Mouse (Mus musculus) hindbrain, embryonic 14.5 days (tissue): ENCODE results near the gene Rad50. TPM values are rescaled to one million over a fixed set of nuclear protein-coding genes. Genes with fewer than 3 reads are reported as not detected.

Source experiments
- ATAC-seq: fragments of 200-750 bp; cut with Nextera tagmentation; 2 replicates; pipeline ENCODE4 v1.8.0; 2017; ENCODE audit warnings: moderate number of reproducible peaks, mild to moderate bottlenecking, moderate TSS enrichment, moderate library complexity; ENCODE audit not compliant: low FRiP score
- DNase-seq: peaks from one replicate; pipeline ENCODE4 v3.0.0-alpha.2; 2015; ENCODE audit warnings: low spot score
- H3K27ac ChIP-seq: fragments of 300-500 bp; sonication (generic); 2 replicates; pipeline ENCODE4 v1.5.1; 2014; ENCODE audit warnings: mild to moderate bottlenecking, moderate library complexity
- H3K27me3 ChIP-seq: fragments of 300-500 bp; sonication (generic); 2 replicates; pipeline ENCODE4 v1.6.1; 2014; ENCODE audit warnings: mild to moderate bottlenecking, low read length, mixed read lengths; ENCODE audit not compliant: control insufficient read depth, insufficient read depth
- H3K36me3 ChIP-seq: fragments of 300-500 bp; sonication (generic); replicated peaks from 2 replicates; pipeline ENCODE4 v1.6.1; 2014; ENCODE audit not compliant: control insufficient read depth, insufficient read depth
- H3K4me1 ChIP-seq: fragments of 300-500 bp; sonication (generic); replicated peaks from 2 replicates; pipeline ENCODE4 v1.6.1; 2014; ENCODE audit warnings: antibody characterized with exemption, low read length, mixed read lengths; ENCODE audit not compliant: control insufficient read depth, insufficient read depth
- H3K4me2 ChIP-seq: fragments of 300-500 bp; sonication (generic); replicated peaks from 2 replicates; pipeline ENCODE4 v1.6.1; 2014; ENCODE audit warnings: mild to moderate bottlenecking, moderate library complexity
- H3K4me3 ChIP-seq: fragments of 300-500 bp; sonication (generic); replicated peaks from 2 replicates; pipeline ENCODE4 v1.5.1; 2014; ENCODE audit warnings: mild to moderate bottlenecking, low read length
- H3K9ac ChIP-seq: fragments of 300-500 bp; sonication (generic); 2 replicates; pipeline ENCODE4 v1.6.1; 2014
- H3K9me3 ChIP-seq: fragments of 300-500 bp; sonication (generic); 2 replicates; pipeline ENCODE4 v1.6.1; 2016; ENCODE audit warnings: low read length; ENCODE audit not compliant: control insufficient read depth
- WGBS: fragments of 180-500 bp; shearing (Covaris S2); extraction: QIAGEN DNeasy Blood & Tissue Kit; methylation state at CpG from one replicate; pipeline ENCODE4 v1.1.7; 2014; 5-methylcytosine and 5-hydroxymethylcytosine counted together
- polyA plus RNA-seq: library from polyadenylated mRNA; unstranded; fragments of >200 nt; fragmentation: Nextera tagmentation; extraction: Ambion mirVana; gene quantifications from 2 replicates; pipeline ENCODE4 v1.2.1, GENCODE M21; 2014

The Rad50 gene
- polyA plus RNA-seq, 1 experiment from 2014 or later: 10.7 TPM

DNA sequence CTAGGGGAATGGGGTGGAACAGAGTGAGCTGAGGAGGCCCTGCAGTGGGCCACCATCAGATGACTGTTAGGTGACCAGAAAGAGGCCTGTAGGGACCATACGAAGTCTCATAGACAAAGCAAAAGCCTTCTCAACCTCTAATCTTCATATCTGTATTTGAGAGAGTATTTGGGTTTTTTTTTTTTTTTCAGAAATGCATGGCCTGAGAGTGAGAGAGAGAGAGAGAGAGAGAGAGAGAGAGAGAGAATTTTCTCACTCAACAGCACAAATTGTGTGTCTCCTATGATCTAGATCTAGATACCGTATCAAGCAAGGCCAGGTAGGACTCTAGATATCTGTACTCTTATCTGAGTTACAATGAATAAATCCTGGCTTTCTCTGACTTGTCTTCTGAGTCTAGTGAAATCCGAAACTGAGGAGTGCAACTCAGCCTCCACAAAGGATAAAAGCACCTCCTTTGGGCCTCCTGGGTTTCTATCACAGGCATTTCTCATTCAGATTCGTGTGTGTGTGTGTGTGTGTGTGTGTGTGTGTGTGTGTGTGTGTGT is 89.5 kb downstream of the Rad50 start:
- Histone ChIP-seq H3K4me3 (no peak overlapping the region), H3K4me1 (no peaks in the 10 kb centered on the region), H3K27me3 (no peaks in the 10 kb centered on the region), H3K36me3 (no peaks in the 10 kb centered on the region), H3K9ac (no peak overlapping the region), H3K27ac (no peak overlapping the region), H3K4me2 (no peak overlapping the region), H3K9me3 (no peaks in the 10 kb centered on the region)
- DNase-seq (no peak), ATAC-seq (no peak)
- WGBS: 68% methylated on average over 4 of the region's 4 CpGs

DNA sequence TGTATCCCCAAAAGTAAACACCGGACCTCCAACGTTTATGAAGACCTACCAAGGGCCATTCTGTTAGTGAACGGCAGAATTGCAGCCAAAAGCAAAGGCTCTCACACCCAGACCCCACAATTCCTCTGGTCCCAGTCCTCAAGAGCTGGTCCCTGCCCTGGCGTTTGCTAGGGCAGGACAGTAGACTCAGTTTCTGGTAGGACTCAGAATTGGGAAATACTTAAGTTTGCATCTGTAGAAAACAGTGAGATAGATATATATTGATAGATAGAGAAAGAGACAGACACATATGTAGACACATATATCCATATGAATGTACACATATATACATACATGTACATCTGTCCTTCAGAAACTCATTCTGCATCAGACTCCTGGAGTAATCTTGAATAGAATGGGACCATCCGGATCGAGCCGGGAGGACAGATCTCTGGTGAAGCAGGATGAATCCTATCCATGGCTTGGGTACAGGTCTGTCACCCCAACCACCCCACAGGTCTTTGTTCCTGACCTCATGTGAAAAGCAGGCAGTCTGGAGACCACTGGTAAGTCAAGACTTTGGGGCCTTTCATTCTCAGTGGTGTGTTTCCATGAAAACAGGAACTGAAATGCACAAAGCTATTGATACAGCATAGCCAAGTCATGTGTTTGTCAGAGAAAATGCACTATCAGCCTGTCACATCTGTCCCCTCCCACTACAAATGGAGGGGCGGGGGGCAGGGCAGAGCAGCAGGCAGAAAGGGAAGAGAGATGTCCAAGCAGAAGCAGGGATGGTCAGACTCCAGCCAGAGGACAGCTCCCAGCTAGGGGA is 90.2 kb downstream of the Rad50 start:
- Histone ChIP-seq H3K36me3 (no peaks in the 10 kb centered on the region), H3K27me3 (no peaks in the 10 kb centered on the region), H3K4me1 (no peaks in the 10 kb centered on the region), H3K4me2 (no peak overlapping the region), H3K27ac (no peak overlapping the region), H3K9me3 (no peaks in the 10 kb centered on the region), H3K9ac (no peak overlapping the region), H3K4me3 (no peak overlapping the region)
- DNase-seq (no peak), ATAC-seq (no peak)
- WGBS: 84% methylated on average over 8 of the region's 8 CpGs

DNA sequence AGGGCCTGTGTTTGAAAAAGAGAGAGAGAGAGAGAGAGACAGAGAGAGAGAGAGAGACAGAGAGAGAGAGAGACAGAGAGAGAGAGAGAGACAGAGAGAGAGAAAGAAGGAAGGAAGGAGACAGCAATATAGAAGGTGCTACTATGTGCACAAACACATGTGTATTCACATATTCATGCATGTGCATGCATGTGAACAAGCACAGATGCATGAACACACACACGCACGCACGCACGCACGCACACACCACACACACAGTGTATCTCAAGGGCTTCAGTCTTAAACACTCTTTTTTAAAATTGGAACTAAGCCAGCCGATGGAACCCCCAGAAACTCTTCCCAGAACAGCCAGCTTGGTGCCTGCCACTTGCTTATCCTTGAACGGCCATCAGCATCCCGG is 91.5 kb downstream of the Rad50 start:
- H3K4me1 ChIP-seq: no peaks in the 10 kb centered on the region
- no peak overlapping the region for H3K27ac ChIP-seq
- no peak for DNase-seq
- 95% methylated on average over 8 of the region's 8 CpGs for WGBS
- H3K27me3 ChIP-seq: no peaks in the 10 kb centered on the region
- no peak overlapping the region for H3K4me3 ChIP-seq
- no peak for ATAC-seq
- H3K4me2 ChIP-seq: no peak overlapping the region
- no peaks in the 10 kb centered on the region for H3K9me3 ChIP-seq
- H3K36me3 ChIP-seq: no peaks in the 10 kb centered on the region
- no peak overlapping the region for H3K9ac ChIP-seq

DNA sequence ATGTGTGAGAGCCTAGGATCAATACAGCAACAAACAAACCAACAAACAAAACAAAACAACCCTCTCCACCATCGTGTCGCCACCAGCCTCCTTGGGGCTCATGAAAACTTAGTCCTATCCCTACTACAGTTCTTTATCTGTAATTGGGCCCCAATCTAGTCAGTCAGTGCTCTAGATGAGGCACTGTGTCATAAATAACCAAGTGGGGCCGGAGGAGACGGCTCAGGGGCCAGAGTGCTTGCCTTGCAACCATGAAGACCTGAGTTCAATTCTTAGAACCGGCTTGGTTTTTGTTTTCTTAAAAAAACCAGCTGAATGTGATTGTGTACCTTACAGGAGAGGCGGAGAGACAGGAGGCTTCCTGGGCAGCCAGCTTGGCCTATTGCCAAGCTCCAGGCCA is 91.9 kb downstream of the Rad50 start:
- Histone ChIP-seq H3K36me3 (no peaks in the 10 kb centered on the region), H3K4me3 (no peak overlapping the region), H3K9me3 (no peaks in the 10 kb centered on the region), H3K27me3 (no peaks in the 10 kb centered on the region), H3K4me1 (no peaks in the 10 kb centered on the region), H3K27ac (no peak overlapping the region), H3K4me2 (no peak overlapping the region), H3K9ac (no peak overlapping the region)
- 70% methylated on average over 6 of the region's 6 CpGs for WGBS
- ATAC-seq: no peak
- no peak for DNase-seq

DNA sequence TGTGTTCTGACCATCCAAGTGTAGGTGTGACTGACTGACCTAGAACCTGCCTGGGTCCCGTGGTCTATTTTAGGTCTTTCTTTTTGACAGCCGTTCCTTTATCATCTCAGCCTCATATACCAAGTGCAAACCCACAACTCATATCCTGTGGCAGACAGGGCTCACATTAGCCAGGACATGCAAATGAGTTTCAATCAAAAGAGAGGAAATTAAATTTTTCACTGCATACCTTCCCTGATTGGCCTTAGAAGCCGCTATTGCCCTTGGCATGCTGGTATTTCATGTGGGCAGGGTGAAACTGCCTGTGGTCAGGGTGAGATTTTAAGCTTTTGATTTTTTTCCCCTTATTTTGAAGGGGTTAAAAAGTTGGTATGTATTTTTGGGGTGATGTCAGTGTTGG is 97.4 kb downstream of the Rad50 start:
- H3K4me1 ChIP-seq: no peaks in the 10 kb centered on the region
- no peaks in the 10 kb centered on the region for H3K36me3 ChIP-seq
- ATAC-seq: no peak
- no peak overlapping the region for H3K27ac ChIP-seq
- no peak overlapping the region for H3K4me2 ChIP-seq
- WGBS: 87% methylated on average over 3 of the region's 3 CpGs
- H3K27me3 ChIP-seq: no peaks in the 10 kb centered on the region
- H3K9me3 ChIP-seq: no peaks in the 10 kb centered on the region
- no peak overlapping the region for H3K4me3 ChIP-seq
- H3K9ac ChIP-seq: no peak overlapping the region
- DNase-seq: no peak

DNA sequence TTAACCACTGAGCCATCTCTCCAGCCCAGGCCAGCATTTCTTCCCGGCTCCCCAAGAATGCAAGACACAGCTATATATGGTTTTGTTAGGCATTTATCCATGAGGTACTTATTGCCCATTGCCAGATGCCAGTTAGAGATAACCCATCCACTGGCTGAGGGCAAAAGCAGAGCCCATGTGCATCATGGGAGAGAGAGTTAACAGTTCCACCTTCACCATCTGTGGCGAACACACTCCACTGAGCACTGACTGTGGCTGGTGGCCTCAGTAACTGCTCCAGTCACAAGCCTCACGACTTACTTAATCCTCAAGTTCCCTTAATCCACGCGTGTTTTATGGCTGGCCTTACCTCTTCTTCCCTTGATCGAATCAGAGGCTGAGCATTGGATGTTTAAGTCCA is 97.9 kb downstream of the Rad50 start:
- H3K9me3 ChIP-seq: no peaks in the 10 kb centered on the region
- H3K27me3 ChIP-seq: no peaks in the 10 kb centered on the region
- no peaks in the 10 kb centered on the region for H3K36me3 ChIP-seq
- ATAC-seq (no peak), DNase-seq (no peak)
- no peak overlapping the region for H3K4me3 ChIP-seq
- no peak overlapping the region for H3K9ac ChIP-seq
- WGBS: 82% methylated on average over 6 of the region's 6 CpGs
- H3K4me1 ChIP-seq: no peaks in the 10 kb centered on the region
- H3K4me2 ChIP-seq: no peak overlapping the region
- no peak overlapping the region for H3K27ac ChIP-seq

DNA sequence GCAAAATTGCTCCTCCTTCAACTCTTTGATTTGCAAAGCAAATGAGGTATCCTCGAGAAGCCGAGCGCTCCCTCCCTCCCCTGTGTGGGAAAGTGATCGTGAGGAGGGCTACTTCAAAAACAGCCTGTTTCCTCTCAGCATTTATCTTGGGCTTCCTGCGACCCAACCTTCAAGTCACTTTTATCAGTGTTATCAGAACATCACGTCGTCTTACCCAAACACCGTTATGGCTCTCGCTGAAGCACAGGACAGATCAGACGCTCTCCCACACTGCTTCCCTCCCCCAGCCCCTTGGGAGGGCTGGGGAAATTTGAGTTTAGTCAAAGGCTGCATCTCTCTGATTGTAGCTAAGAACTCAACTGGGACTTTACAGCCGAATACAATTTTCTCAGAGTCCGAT is 101.5 kb downstream of the Rad50 start:
- no peak overlapping the region for H3K9ac ChIP-seq
- peaks cover 29% of the 10 kb centered on the region for H3K36me3 ChIP-seq
- WGBS: 8% methylated on average over 12 of the region's 12 CpGs
- no peaks in the 10 kb centered on the region for H3K27me3 ChIP-seq
- no peak overlapping the region for H3K27ac ChIP-seq
- H3K9me3 ChIP-seq: no peaks in the 10 kb centered on the region
- H3K4me3 ChIP-seq: no peak overlapping the region
- no peaks in the 10 kb centered on the region for H3K4me1 ChIP-seq
- ATAC-seq (no peak), DNase-seq (no peak)
- no peak overlapping the region for H3K4me2 ChIP-seq

DNA sequence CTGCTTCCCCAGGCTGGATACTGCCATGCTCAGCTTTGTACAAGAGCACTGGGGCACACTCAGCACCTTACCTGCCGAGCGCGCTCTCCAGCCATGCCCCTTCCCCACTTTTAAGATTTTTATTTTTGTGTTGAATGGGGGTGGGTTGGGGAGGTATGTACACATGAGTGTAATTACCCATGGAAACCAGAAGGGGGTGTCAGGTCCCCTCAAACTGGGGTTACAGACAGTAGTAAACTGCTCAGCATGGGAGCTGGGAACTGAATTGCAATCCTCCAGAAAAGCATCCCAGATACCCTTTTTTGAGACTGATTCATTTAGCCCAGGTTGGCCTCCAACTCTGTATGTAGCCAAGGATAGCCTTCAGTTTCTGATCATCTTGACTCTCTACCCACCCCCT is 102.1 kb downstream of the Rad50 start:
- H3K36me3 ChIP-seq: peaks cover 36% of the 10 kb centered on the region
- no peak overlapping the region for H3K9ac ChIP-seq
- no peak overlapping the region for H3K27ac ChIP-seq
- DNase-seq (no peak), ATAC-seq (no peak)
- 92% methylated on average over 3 of the region's 3 CpGs for WGBS
- H3K9me3 ChIP-seq: no peaks in the 10 kb centered on the region
- H3K27me3 ChIP-seq: no peaks in the 10 kb centered on the region
- H3K4me2 ChIP-seq: no peak overlapping the region
- H3K4me1 ChIP-seq: no peaks in the 10 kb centered on the region
- H3K4me3 ChIP-seq: no peak overlapping the region
